Mouse (Mus musculus) MEL (cell line): ENCODE data around the gene Ndrg3.

ENCODE experiments used
- CHD1 ChIP-seq: IDR thresholded peaks from 2 replicates; pipeline ENCODE4 v1.6.1; 2012; ENCODE audit warnings: low read depth, mild to moderate bottlenecking, inconsistent platforms, low read length, improper control_type of control experiment
- CHD2 ChIP-seq: IDR thresholded peaks from 2 replicates; pipeline ENCODE4 v1.6.1; 2011; ENCODE audit warnings: low read length, improper control_type of control experiment
- CTCF ChIP-seq, 3 experiments: IDR thresholded peaks in 2 of 3; conservative IDR thresholded peaks in 1 of 3; 2 replicates each; pipeline ENCODE4 v1.5.1; 2011 to 2012; ENCODE audit warnings: low read length in 3 of 3, low read depth in 2 of 3, mild to moderate bottlenecking in 2 of 3, improper control_type of control experiment in 1 of 3, inconsistent platforms in 1 of 3, mixed read lengths in 1 of 3, moderate library complexity in 1 of 3; ENCODE audit not compliant: control insufficient read depth in 1 of 3, insufficient read depth in 1 of 3, poor library complexity in 1 of 3, severe bottlenecking in 1 of 3
- EP300 ChIP-seq, 2 experiments: IDR thresholded peaks; 2 replicates each; pipeline ENCODE4 v1.6.1; 2011; ENCODE audit warnings: improper control_type of control experiment in 2 of 2, low read length in 2 of 2, low read depth in 1 of 2, mild to moderate bottlenecking in 1 of 2
- GABPA ChIP-seq: IDR thresholded peaks from 2 replicates; pipeline ENCODE4 v1.6.1; 2012; ENCODE audit warnings: low read depth, mild to moderate bottlenecking, inconsistent platforms, low read length, improper control_type of control experiment, moderate library complexity
- MAX ChIP-seq: IDR thresholded peaks from 2 replicates; pipeline ENCODE4 v1.6.1; 2011; ENCODE audit warnings: low read length, improper control_type of control experiment
- MXI1 ChIP-seq: IDR thresholded peaks from 2 replicates; pipeline ENCODE4 v1.6.1; 2011; ENCODE audit warnings: mild to moderate bottlenecking, low read depth, low read length, improper control_type of control experiment
- RAD21 ChIP-seq: IDR thresholded peaks from 2 replicates; pipeline ENCODE4 v1.6.1; 2011; ENCODE audit warnings: mild to moderate bottlenecking, low read depth, low read length, improper control_type of control experiment
- TCF12 ChIP-seq: IDR thresholded peaks from 2 replicates; pipeline ENCODE4 v1.6.1; 2014; ENCODE audit warnings: low read depth, mild to moderate bottlenecking, inconsistent platforms, low read length, improper control_type of control experiment, moderate library complexity
- USF1 ChIP-seq: IDR thresholded peaks from 2 replicates; pipeline ENCODE4 v1.6.1; 2014; ENCODE audit warnings: low read depth, mild to moderate bottlenecking, inconsistent platforms, low read length, improper control_type of control experiment, moderate library complexity
- USF2 ChIP-seq, 2 experiments: IDR thresholded peaks; 2 replicates each; pipeline ENCODE4 v1.6.1; 2011 to 2012; ENCODE audit warnings: improper control_type of control experiment in 2 of 2, low read length in 2 of 2, borderline replicate concordance in 1 of 2, inconsistent platforms in 1 of 2, low read depth in 1 of 2, mild to moderate bottlenecking in 1 of 2; ENCODE audit not compliant: insufficient read depth in 1 of 2

DNA sequence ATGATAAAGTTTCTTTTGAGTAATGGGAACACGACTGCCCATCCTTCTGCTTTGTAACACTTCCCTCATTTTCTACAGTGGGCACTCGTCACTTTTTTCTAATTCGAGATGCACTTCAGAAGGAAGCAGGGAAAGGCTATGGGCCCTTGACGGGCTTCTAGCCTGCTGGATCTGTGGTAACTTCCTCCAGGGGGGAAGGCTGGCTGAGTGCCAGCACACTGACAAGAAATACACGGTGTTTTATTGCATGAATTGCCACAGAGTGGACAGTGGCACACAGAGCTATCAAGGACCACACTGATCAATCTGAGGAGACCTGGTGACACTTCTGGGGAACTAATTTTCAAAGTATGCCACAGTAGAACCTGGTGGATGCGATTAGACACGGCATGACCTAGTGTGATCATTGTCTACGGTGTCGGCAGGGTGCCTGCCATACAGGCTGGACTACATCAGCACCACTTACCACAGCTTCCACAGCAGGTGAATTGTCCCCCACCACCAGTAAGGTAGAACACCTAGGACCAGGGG is 95.4 kb downstream of the Ndrg3 start:
- TF ChIP-seq USF1: no peak
- no peak for TF ChIP-seq MXI1
- no peak for TF ChIP-seq RAD21
- TF ChIP-seq TCF12: no peak
- no peak for TF ChIP-seq MAX
- TF ChIP-seq GABPA: no peak
- TF ChIP-seq CHD1: no peak
- TF ChIP-seq USF2 (IDR thresholded peaks at IDR 0.05; ENCODE audit: borderline replicate concordance in 1 of 2, insufficient read depth in 1 of 2, low read depth in 1 of 2, low read length in 2 of 2): no peak
- TF ChIP-seq CTCF (IDR thresholded peaks at IDR 0.05 in 2 of 3, conservative IDR thresholded peaks at IDR 0.05 in 1 of 3; ENCODE audit: control insufficient read depth in 1 of 3, insufficient read depth in 1 of 3, low read depth in 2 of 3, low read length in 3 of 3, poor library complexity in 1 of 3, severe bottlenecking in 1 of 3): no peak
- TF ChIP-seq CHD2: no peak
- TF ChIP-seq EP300 (IDR thresholded peaks at IDR 0.05; ENCODE audit: low read depth in 1 of 2, low read length in 2 of 2): no peak
